Mouse (Mus musculus): ENCODE data around the gene Lyrm1. TPM values are rescaled to one million over a fixed set of nuclear protein-coding genes. Genes with fewer than 3 reads are reported as not detected.
A peak's percentile ranks its signal among the peaks of the same experiment; 100 is the strongest.

The Lyrm1 gene
- total and polyA plus RNA-seq, 2 experiments from 2014 or later: 7.8 to 21.9 TPM

DNA sequence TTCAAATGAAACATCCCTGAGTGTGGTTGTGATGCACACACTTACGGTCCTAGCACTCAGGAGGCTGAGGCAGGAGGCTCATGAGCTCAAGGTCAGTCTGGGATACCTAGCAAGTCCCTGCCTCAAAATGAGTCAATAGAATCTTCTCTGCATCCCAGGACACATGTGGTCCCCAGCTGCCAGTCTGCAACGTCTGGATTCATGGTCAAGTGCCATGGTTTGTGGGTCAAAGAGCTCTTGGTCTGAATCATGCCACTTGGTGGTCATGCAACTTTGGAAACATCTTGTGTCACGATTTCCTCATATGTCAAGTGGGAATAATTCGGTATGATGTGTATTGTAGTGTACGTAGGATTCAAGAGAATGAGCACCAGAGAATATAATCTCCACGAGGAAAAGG, 64.9 kb downstream of the Lyrm1 start:
- DNase-seq (ENCODE audit: low spot score) (no peak), ATAC-seq (no peak)
- no peak for TF ChIP-seq CTCF (IDR thresholded peaks at IDR 0.05; ENCODE audit: low read depth)
- Histone ChIP-seq H3K9me3 (ENCODE audit: low read length) (no peaks in the 10 kb centered on the region), H3K9ac (replicated peaks; ENCODE audit: low read length) (no peak overlapping the region), H3K4me3 (ENCODE audit: low read length) (no peak overlapping the region), H3K4me2 (ENCODE audit: low read depth, low read length) (no peak overlapping the region), H3K4me1 (ENCODE audit: insufficient read depth, low read length) (no peaks in the 10 kb centered on the region), H3K27ac (no peak overlapping the region), H3K36me3 (ENCODE audit: insufficient read depth, low read length) (no peaks in the 10 kb centered on the region), H3K27me3 (ENCODE audit: insufficient read depth, low read length) (no peaks in the 10 kb centered on the region)
- 85% methylated on average over 6 of the region's 6 CpGs for WGBS

GRCm38 (mm10) chr7:119961107-119961506, 65.4 kb downstream of the Lyrm1 start:
- DNase-seq (ENCODE audit: low spot score): peak; percentile 12
- ATAC-seq: no peak
- 58% methylated on average over 2 of the region's 2 CpGs for WGBS
- H3K27me3 ChIP-seq (ENCODE audit: insufficient read depth, low read length): no peaks in the 10 kb centered on the region
- no peaks in the 10 kb centered on the region for H3K9me3 ChIP-seq (ENCODE audit: low read length)
- H3K4me3 ChIP-seq (ENCODE audit: low read length): no peak overlapping the region
- no peaks in the 10 kb centered on the region for H3K4me1 ChIP-seq (ENCODE audit: insufficient read depth, low read length)
- no peak for TF ChIP-seq CTCF (IDR thresholded peaks at IDR 0.05; ENCODE audit: low read depth)
- no peak overlapping the region for H3K9ac ChIP-seq (replicated peaks; ENCODE audit: low read length)
- no peak overlapping the region for H3K27ac ChIP-seq
- H3K36me3 ChIP-seq (ENCODE audit: insufficient read depth, low read length): no peaks in the 10 kb centered on the region
- no peak overlapping the region for H3K4me2 ChIP-seq (ENCODE audit: low read depth, low read length)

DNA sequence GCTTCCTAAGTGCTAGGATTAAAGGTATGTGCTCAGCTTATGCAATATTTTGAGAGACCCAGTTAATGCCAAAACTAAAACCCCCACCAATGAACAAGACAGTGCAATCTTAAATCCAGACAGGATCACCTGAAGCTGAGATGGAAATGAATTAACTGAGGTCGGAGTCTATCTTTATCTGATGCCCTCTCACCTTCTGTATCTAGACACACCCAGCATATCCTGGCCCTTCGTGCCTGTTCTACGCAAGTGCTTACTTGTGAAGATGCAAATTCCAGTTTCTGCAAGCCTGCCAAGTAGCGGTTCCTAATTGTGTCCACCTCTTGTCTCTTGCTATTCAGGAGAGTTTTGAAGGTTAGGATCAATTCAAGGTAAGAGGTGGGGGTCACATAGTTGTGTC, 69.5 kb downstream of the Lyrm1 start:
- no peak for ATAC-seq
- H3K27ac ChIP-seq: no peak overlapping the region
- no peaks in the 10 kb centered on the region for H3K36me3 ChIP-seq (ENCODE audit: insufficient read depth, low read length)
- H3K4me1 ChIP-seq (ENCODE audit: insufficient read depth, low read length): no peaks in the 10 kb centered on the region
- H3K9me3 ChIP-seq (ENCODE audit: low read length): no peaks in the 10 kb centered on the region
- no peak for DNase-seq (ENCODE audit: low spot score)
- H3K4me2 ChIP-seq (ENCODE audit: low read depth, low read length): no peak overlapping the region
- H3K27me3 ChIP-seq (ENCODE audit: insufficient read depth, low read length): no peaks in the 10 kb centered on the region
- H3K4me3 ChIP-seq (ENCODE audit: low read length): no peak overlapping the region
- 93% methylated on average over 4 of the region's 4 CpGs for WGBS
- no peak overlapping the region for H3K9ac ChIP-seq (replicated peaks; ENCODE audit: low read length)
- TF ChIP-seq CTCF (IDR thresholded peaks at IDR 0.05; ENCODE audit: low read depth): no peak

GRCm38 (mm10) chr7:119965651-119966395, 70.2 kb downstream of the Lyrm1 start:
- H3K9ac ChIP-seq (replicated peaks; ENCODE audit: low read length): no peak overlapping the region
- 88% methylated on average over 9 of the region's 9 CpGs for WGBS
- no peak overlapping the region for H3K4me2 ChIP-seq (ENCODE audit: low read depth, low read length)
- no peak for TF ChIP-seq CTCF (IDR thresholded peaks at IDR 0.05; ENCODE audit: low read depth)
- no peaks in the 10 kb centered on the region for H3K36me3 ChIP-seq (ENCODE audit: insufficient read depth, low read length)
- no peak overlapping the region for H3K27ac ChIP-seq
- no peaks in the 10 kb centered on the region for H3K9me3 ChIP-seq (ENCODE audit: low read length)
- DNase-seq (ENCODE audit: low spot score) (no peak), ATAC-seq (no peak)
- no peak overlapping the region for H3K4me3 ChIP-seq (ENCODE audit: low read length)
- no peaks in the 10 kb centered on the region for H3K27me3 ChIP-seq (ENCODE audit: insufficient read depth, low read length)
- no peaks in the 10 kb centered on the region for H3K4me1 ChIP-seq (ENCODE audit: insufficient read depth, low read length)

- no peak for ATAC-seq
- H3K36me3 ChIP-seq (ENCODE audit: insufficient read depth, low read length): no peaks in the 10 kb centered on the region
- 89% methylated on average over 2 of the region's 2 CpGs for WGBS
- no peaks in the 10 kb centered on the region for H3K4me1 ChIP-seq (ENCODE audit: insufficient read depth, low read length)
- no peaks in the 10 kb centered on the region for H3K9me3 ChIP-seq (ENCODE audit: low read length)
- H3K27me3 ChIP-seq (ENCODE audit: insufficient read depth, low read length): no peaks in the 10 kb centered on the region
- DNase-seq (ENCODE audit: low spot score): no peak
- H3K4me2 ChIP-seq (ENCODE audit: low read depth, low read length): no peak overlapping the region
- H3K9ac ChIP-seq (replicated peaks; ENCODE audit: low read length): no peak overlapping the region
- no peak for TF ChIP-seq CTCF (IDR thresholded peaks at IDR 0.05; ENCODE audit: low read depth)
- no peak overlapping the region for H3K27ac ChIP-seq
- H3K4me3 ChIP-seq (ENCODE audit: low read length): no peak overlapping the region
These were observed 73.7 kb downstream of the Lyrm1 start for GRCm38 (mm10) chr7:119969320-119969719.

DNA sequence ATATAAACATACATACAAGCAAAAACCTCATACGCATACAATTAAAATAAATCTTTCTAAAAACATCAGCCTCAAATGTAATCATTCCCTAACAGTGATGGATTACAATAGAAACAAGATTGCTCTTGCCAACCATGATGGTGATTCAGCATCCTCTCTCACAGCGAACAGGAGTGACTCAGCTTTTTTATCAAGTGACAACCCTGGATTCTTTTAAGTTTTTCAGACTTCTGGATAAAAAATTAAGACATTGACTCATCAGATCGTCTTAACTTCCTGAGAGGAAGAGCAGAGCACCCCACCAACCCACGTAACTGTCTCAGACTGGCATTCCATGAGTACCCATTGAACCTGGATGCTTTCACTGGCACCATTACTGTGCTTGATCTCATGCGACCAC, 78.6 kb downstream of the Lyrm1 start:
- H3K27me3 ChIP-seq (ENCODE audit: insufficient read depth, low read length): no peaks in the 10 kb centered on the region
- no peak overlapping the region for H3K4me3 ChIP-seq (ENCODE audit: low read length)
- H3K9me3 ChIP-seq (ENCODE audit: low read length): no peaks in the 10 kb centered on the region
- no peaks in the 10 kb centered on the region for H3K4me1 ChIP-seq (ENCODE audit: insufficient read depth, low read length)
- 84% methylated on average over 5 of the region's 5 CpGs for WGBS
- DNase-seq (ENCODE audit: low spot score) (no peak), ATAC-seq (no peak)
- H3K9ac ChIP-seq (replicated peaks; ENCODE audit: low read length): no peak overlapping the region
- H3K4me2 ChIP-seq (ENCODE audit: low read depth, low read length): no peak overlapping the region
- TF ChIP-seq CTCF (IDR thresholded peaks at IDR 0.05; ENCODE audit: low read depth): no peak
- H3K27ac ChIP-seq: no peak overlapping the region
- H3K36me3 ChIP-seq (ENCODE audit: insufficient read depth, low read length): no peaks in the 10 kb centered on the region

DNA sequence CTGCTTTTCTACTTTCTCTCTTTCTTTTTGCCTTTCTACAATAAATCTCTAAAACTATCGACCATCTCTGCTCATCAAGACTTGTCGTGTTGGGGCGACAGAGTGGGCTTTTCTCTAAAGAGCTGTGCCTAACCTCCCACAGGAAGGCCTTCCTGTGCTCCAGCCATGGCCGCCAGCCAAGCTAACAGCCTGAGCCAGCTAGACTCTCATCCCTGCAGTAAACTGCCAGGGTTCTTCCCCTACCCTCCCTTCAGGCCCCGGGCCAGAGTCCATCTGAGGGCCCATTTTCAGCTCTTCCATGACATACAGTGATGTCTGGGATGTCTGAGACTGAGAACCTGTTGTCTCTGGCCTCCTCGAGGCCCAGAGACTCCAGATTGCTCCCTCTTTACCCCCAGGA, 80.6 kb downstream of the Lyrm1 start:
- Histone ChIP-seq H3K4me1 (ENCODE audit: insufficient read depth, low read length) (no peaks in the 10 kb centered on the region), H3K4me2 (ENCODE audit: low read depth, low read length) (no peak overlapping the region), H3K27ac (no peak overlapping the region), H3K27me3 (ENCODE audit: insufficient read depth, low read length) (no peaks in the 10 kb centered on the region), H3K36me3 (ENCODE audit: insufficient read depth, low read length) (no peaks in the 10 kb centered on the region), H3K9ac (replicated peaks; ENCODE audit: low read length) (no peak overlapping the region), H3K9me3 (ENCODE audit: low read length) (no peaks in the 10 kb centered on the region), H3K4me3 (ENCODE audit: low read length) (no peak overlapping the region)
- TF ChIP-seq CTCF (IDR thresholded peaks at IDR 0.05; ENCODE audit: low read depth): no peak
- ATAC-seq: no peak
- no peak for DNase-seq (ENCODE audit: low spot score)
- WGBS: 73% methylated on average over 6 of the region's 6 CpGs
